Comparison of ENCODE assay signal across 28 mouse cellular contexts in genomic region chr2:120315077-120315476, GRCm38 (mm10). TPM values are rescaled to one million over a fixed set of nuclear protein-coding genes. Genes with fewer than 3 reads are reported as not detected.
"Had no signal": no experiment of that assay in that cellular context is flagged by ENCODE, and none has a peak within 500 bp of the region (broad histone marks: within the 10 kb centered on the region; RNA-seq: fewer than 3 reads in every experiment).

No protein-coding gene starts in this region.

- H3K27me3 ChIP-seq: kidney, embryonic 15.5 days; limb, embryonic 12.5 days; limb, embryonic 15.5 days; neural tube, embryonic 12.5 days; neural tube, embryonic 15.5 days; stomach, embryonic 15.5 days had no signal

- H3K4me2 ChIP-seq: kidney, embryonic 15.5 days; limb, embryonic 12.5 days; limb, embryonic 15.5 days; liver, embryonic 11.5 days; lung, embryonic 14.5 days; midbrain, embryonic 11.5 days; neural tube, embryonic 12.5 days; neural tube, embryonic 15.5 days; stomach, embryonic 15.5 days had no signal

- H3K9me3 ChIP-seq: kidney, embryonic 15.5 days; limb, embryonic 12.5 days; limb, embryonic 15.5 days; neural tube, embryonic 12.5 days; neural tube, embryonic 15.5 days; stomach, embryonic 15.5 days had no signal

- H3K9ac ChIP-seq: kidney, embryonic 15.5 days; limb, embryonic 12.5 days; limb, embryonic 15.5 days; liver, embryonic 14.5 days; liver, postnatal 0 days; lung, embryonic 14.5 days; neural tube, embryonic 12.5 days; neural tube, embryonic 15.5 days; stomach, embryonic 15.5 days had no signal

- DNase-seq: kidney, adult 11 months; kidney, adult 8-10 months; kidney, postnatal 10 days; kidney, postnatal 36 days; layer of hippocampus, postnatal 36 days; left cerebral cortex, postnatal 4 days; liver, postnatal 0 days; lung, embryonic 14.5 days; lung, postnatal 10 days; lung, postnatal 36 days; midbrain, embryonic 14.5 days; retina, postnatal 1 day; right cerebral cortex, postnatal 25 days; spleen, adult 18-20 months; thymus, adult 2 months; thymus, postnatal 14 days; thymus, postnatal 4 days had no signal

- H3K27ac ChIP-seq: kidney, embryonic 15.5 days; left cerebral cortex, adult 2 months; limb, embryonic 12.5 days; limb, embryonic 15.5 days; liver, embryonic 14.5 days; neural tube, embryonic 12.5 days; neural tube, embryonic 15.5 days; stomach, embryonic 15.5 days had no signal

- H3K4me3 ChIP-seq: kidney, embryonic 15.5 days; left cerebral cortex, adult 2 months; limb, embryonic 12.5 days; limb, embryonic 15.5 days; neural tube, embryonic 12.5 days; neural tube, embryonic 15.5 days; stomach, embryonic 15.5 days had no signal

- H3K4me1 ChIP-seq: kidney, embryonic 15.5 days; limb, embryonic 12.5 days; neural tube, embryonic 12.5 days; neural tube, embryonic 15.5 days; stomach, embryonic 15.5 days had no signal

- ATAC-seq: liver, postnatal 0 days had no signal

RNA-seq across cellular contexts. Expression of gene Pla2g4f, which starts 1.1 kb away (rescaled TPM):
- polyA plus RNA-seq: kidney, embryonic 15.5 days; liver, embryonic 14.5 days; liver, postnatal 0 days; midbrain, embryonic 11.5 days; midbrain, embryonic 14.5 days; midbrain, postnatal 0 days; neural tube, embryonic 12.5 days had no signal

RNA-seq across cellular contexts. Expression of gene Pla2g4d, which starts 26.1 kb away (rescaled TPM):
- polyA plus RNA-seq: liver, embryonic 11.5 days; liver, embryonic 14.5 days; liver, postnatal 0 days; lung, embryonic 14.5 days; midbrain, embryonic 14.5 days; stomach, embryonic 15.5 days had no signal
